ENCODE assay signal across 8 mouse cellular contexts in the genomic region with DNA sequence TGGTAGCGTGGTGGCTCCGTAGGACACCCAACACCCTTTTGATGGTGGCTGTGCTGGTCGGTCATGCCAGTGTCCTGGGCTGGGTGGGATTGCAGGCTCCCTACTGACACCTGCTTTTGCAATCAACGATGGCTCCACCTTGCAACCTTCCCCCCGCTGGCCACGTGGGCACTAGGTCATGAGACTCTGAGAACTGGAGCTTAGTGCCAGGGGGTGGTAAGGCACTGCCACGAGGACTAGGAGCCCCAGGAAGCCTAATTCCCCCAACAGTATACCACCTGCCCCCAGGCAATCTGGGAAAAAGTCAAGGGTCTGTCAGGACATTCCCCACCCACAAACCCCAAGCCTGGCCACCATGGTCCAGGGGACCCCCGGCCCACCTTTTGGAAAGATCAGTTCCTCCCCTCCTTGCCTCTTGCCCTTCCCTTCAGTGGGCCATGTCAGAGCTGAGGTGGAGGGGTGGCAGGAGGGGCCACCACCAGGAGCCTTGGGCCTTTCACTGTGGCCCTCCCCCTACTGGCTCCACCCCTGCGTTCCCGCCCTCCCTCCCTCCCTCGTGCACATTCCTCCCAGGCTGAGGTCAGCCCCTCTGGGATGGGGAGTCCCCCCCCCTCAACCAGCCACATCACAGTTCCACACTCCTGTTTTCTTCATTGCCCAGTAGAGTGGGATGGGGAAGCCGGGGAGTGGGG. TPM values are rescaled to one million over a fixed set of nuclear protein-coding genes. Genes with fewer than 3 reads are reported as not detected.
DNase-seq lines count a peak whose midpoint lies in the region; ATAC-seq lines count a peak whose summit lies in the region.

A gene (minus strand): TSS at position 489 of the 692 bp plus-strand sequence.

- 45% methylated on average over 11 of the region's 12 CpGs for WGBS in embryonic facial prominence, embryonic 14.5 days
- WGBS in hindbrain, embryonic 11.5 days: 56% methylated on average over 9 of the region's 12 CpGs
- 34% methylated on average over 12 of the region's 12 CpGs for WGBS in limb, embryonic 15.5 days

- ATAC-seq in embryonic facial prominence, embryonic 14.5 days (ENCODE audit: low read depth): no peak
- ATAC-seq in hindbrain, embryonic 11.5 days (ENCODE audit: low FRiP score): no peak
- ATAC-seq in limb, embryonic 15.5 days (ENCODE audit: insufficient number of reproducible peaks, low FRiP score, low TSS enrichment, low read depth): 0 out of 2 replicates have a peak, but pooled peaks have one; percentile 8

- 0 out of 2 replicates have a peak within 1 kb of the TSS, but pooled peaks have one; percentile 34 for H3K9ac ChIP-seq in embryonic facial prominence, embryonic 14.5 days (ENCODE audit: low read depth, low read length)
- H3K9ac ChIP-seq in hindbrain, embryonic 11.5 days (ENCODE audit: low read depth, low read length): no peak within 1 kb of the TSS
- H3K9ac ChIP-seq in limb, embryonic 15.5 days: no peak within 1 kb of the TSS

- H3K4me3 ChIP-seq in embryonic facial prominence, embryonic 14.5 days (ENCODE audit: low read depth, low read length): no peak within 1 kb of the TSS
- H3K4me3 ChIP-seq in hindbrain, embryonic 11.5 days (ENCODE audit: low read depth, low read length): no peak within 1 kb of the TSS
- no peak within 1 kb of the TSS for H3K4me3 ChIP-seq in limb, embryonic 15.5 days

- peaks cover 3% of the 10 kb centered on the region; the same call in 1 of the 2 replicates for H3K36me3 ChIP-seq in embryonic facial prominence, embryonic 14.5 days (ENCODE audit: control insufficient read depth, insufficient read depth, low read length)
- H3K36me3 ChIP-seq in hindbrain, embryonic 11.5 days (ENCODE audit: control insufficient read depth, insufficient read depth, low read length): no peaks in the 10 kb centered on the region
- H3K36me3 ChIP-seq in limb, embryonic 15.5 days: peaks cover 4% of the 10 kb centered on the region

- peak within 1 kb of the TSS; percentile 23; the same call in 1 of the 2 replicates for H3K4me2 ChIP-seq in embryonic facial prominence, embryonic 14.5 days (ENCODE audit: low read depth, low read length)
- 0 out of 2 replicates have a peak within 1 kb of the TSS, but pooled peaks have one; percentile 4 for H3K4me2 ChIP-seq in hindbrain, embryonic 11.5 days (replicated peaks; ENCODE audit: low read depth, low read length)
- peak within 1 kb of the TSS; percentile 37 for H3K4me2 ChIP-seq in limb, embryonic 15.5 days

- peak within 1 kb of the TSS; percentile 16; the same call in 1 of the 2 replicates for H3K27ac ChIP-seq in embryonic facial prominence, embryonic 14.5 days (replicated peaks; ENCODE audit: low read depth, low read length)
- H3K27ac ChIP-seq in hindbrain, embryonic 11.5 days (ENCODE audit: low read depth, low read length): no peak within 1 kb of the TSS
- peak within 1 kb of the TSS; percentile 54 for H3K27ac ChIP-seq in limb, embryonic 15.5 days

- H3K9me3 ChIP-seq in embryonic facial prominence, embryonic 14.5 days (ENCODE audit: control insufficient read depth, low read length): no peaks in the 10 kb centered on the region
- H3K9me3 ChIP-seq in hindbrain, embryonic 11.5 days (ENCODE audit: control insufficient read depth, low read length): no peaks in the 10 kb centered on the region
- H3K9me3 ChIP-seq in limb, embryonic 15.5 days: no peaks in the 10 kb centered on the region

- H3K4me1 ChIP-seq in embryonic facial prominence, embryonic 14.5 days (ENCODE audit: control insufficient read depth, insufficient read depth, low read length): peaks cover 53% of the 10 kb centered on the region
- H3K4me1 ChIP-seq in hindbrain, embryonic 11.5 days (replicated peaks; ENCODE audit: control insufficient read depth, insufficient read depth, low read length): peaks cover 28% of the 10 kb centered on the region
- H3K4me1 ChIP-seq in limb, embryonic 15.5 days: peaks cover 88% of the 10 kb centered on the region

- H3K27me3 ChIP-seq in embryonic facial prominence, embryonic 14.5 days (replicated peaks; ENCODE audit: control insufficient read depth, insufficient read depth, low read length): no peaks in the 10 kb centered on the region
- H3K27me3 ChIP-seq in hindbrain, embryonic 11.5 days (ENCODE audit: control insufficient read depth, insufficient read depth, low read length): no peaks in the 10 kb centered on the region
- H3K27me3 ChIP-seq in limb, embryonic 15.5 days: no peaks in the 10 kb centered on the region

- DNase-seq in heart, adult 11 months: peak; percentile 96
- DNase-seq in heart, adult 9 months (ENCODE audit: low spot score in 2 of 2): no peak
- no peak for DNase-seq in embryonic facial prominence, embryonic 14.5 days (ENCODE audit: low spot score)
- DNase-seq in hindbrain, embryonic 11.5 days (ENCODE audit: low spot score): no peak
- DNase-seq in cerebellum, adult 9-11 months: no peak
- no peak for DNase-seq in thymus, postnatal 25 days
- no peak for DNase-seq in cerebellum, adult 9-10 months

RNA-seq across cellular contexts. Expression of the gene that starts here (rescaled TPM):
- 18.0 and 18.2 TPM in 2 replicates for polyA plus RNA-seq in embryonic facial prominence, embryonic 14.5 days (2014; fragmentation: Nextera tagmentation; extraction: Ambion mirVana)
- 1.4 and 1.6 TPM in 2 replicates for polyA plus RNA-seq in hindbrain, embryonic 11.5 days (2014; fragmentation: Nextera tagmentation; extraction: Ambion mirVana)
- polyA plus RNA-seq in limb, embryonic 15.5 days (2015; fragmentation: Nextera tagmentation; extraction: Ambion mirVana): 13.6 and 23.6 TPM in 2 replicates
